Mouse (Mus musculus) hindbrain, embryonic 13.5 days (tissue): Measurements from ENCODE around the gene Ammecr1. TPM values are rescaled to one million over a fixed set of nuclear protein-coding genes. Genes with fewer than 3 reads are reported as not detected.

Experiments
- ATAC-seq: fragments of 200-750 bp; cut with Nextera tagmentation; 2 replicates; pipeline ENCODE4 v1.8.0; 2017; ENCODE audit warnings: moderate TSS enrichment; ENCODE audit not compliant: low FRiP score
- H3K27ac ChIP-seq: fragments of 300-500 bp; sonication (generic); 2 replicates; pipeline ENCODE4 v1.5.1; 2015; ENCODE audit warnings: inconsistent platforms, mild to moderate bottlenecking, moderate library complexity
- H3K27me3 ChIP-seq: fragments of 300-500 bp; sonication (generic); 2 replicates; pipeline ENCODE4 v1.6.1; 2015; ENCODE audit warnings: mild to moderate bottlenecking, inconsistent platforms
- H3K36me3 ChIP-seq: fragments of 300-500 bp; sonication (generic); 2 replicates; pipeline ENCODE4 v1.6.1; 2015; ENCODE audit warnings: mild to moderate bottlenecking, inconsistent platforms
- H3K4me1 ChIP-seq: fragments of 300-500 bp; sonication (generic); replicated peaks from 2 replicates; pipeline ENCODE4 v1.6.1; 2015; ENCODE audit warnings: inconsistent platforms
- H3K4me2 ChIP-seq: fragments of 300-500 bp; sonication (generic); 2 replicates; pipeline ENCODE4 v1.6.1; 2015; ENCODE audit warnings: inconsistent platforms, mild to moderate bottlenecking, moderate library complexity
- H3K4me3 ChIP-seq: fragments of 300-500 bp; sonication (generic); 2 replicates; pipeline ENCODE4 v1.5.1; 2015; ENCODE audit warnings: mild to moderate bottlenecking, inconsistent platforms
- H3K9ac ChIP-seq: fragments of 300-500 bp; sonication (generic); 2 replicates; pipeline ENCODE4 v1.6.1; 2015; ENCODE audit warnings: mild to moderate bottlenecking, inconsistent platforms
- H3K9me3 ChIP-seq: fragments of 300-500 bp; sonication (generic); 2 replicates; pipeline ENCODE4 v1.6.1; 2016; ENCODE audit warnings: inconsistent platforms
- WGBS: fragments of 180-500 bp; shearing (Covaris S2); methylation state at CpG from one replicate; pipeline ENCODE4 v1.1.7; 2015; 5-methylcytosine and 5-hydroxymethylcytosine counted together
- polyA plus RNA-seq: library from polyadenylated mRNA; unstranded; fragments of >200 nt; fragmentation: Nextera tagmentation; extraction: Ambion mirVana; gene quantifications from 2 replicates; pipeline ENCODE4 v1.2.1, GENCODE M21; 2015

Ammecr1 gene
- polyA plus RNA-seq, 1 experiment from 2014 or later: 4.9 TPM

DNA sequence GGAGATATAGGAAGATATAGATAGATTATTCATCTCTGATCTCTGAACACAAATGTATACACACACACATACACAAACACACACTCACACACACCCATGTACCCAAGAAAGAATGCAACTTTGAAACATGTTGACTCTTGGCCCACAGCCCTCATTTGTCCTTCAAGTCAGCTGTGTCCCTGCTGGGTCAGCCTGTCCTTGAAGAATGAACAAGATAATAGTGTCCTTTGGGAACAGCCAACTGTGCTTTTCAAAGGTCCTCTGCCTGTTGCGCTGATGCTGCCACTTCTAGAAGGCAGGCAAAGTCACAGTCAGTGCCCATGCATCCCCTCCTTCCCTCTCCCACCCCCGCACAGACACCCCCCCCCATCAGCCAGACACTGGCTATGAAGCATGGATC lies 127.7 kb downstream of the Ammecr1 start:
- H3K4me2 ChIP-seq: no peak overlapping the region
- H3K27ac ChIP-seq: no peak overlapping the region
- no peak overlapping the region for H3K4me3 ChIP-seq
- H3K36me3 ChIP-seq: no peaks in the 10 kb centered on the region
- H3K4me1 ChIP-seq: no peaks in the 10 kb centered on the region
- H3K9me3 ChIP-seq: no peaks in the 10 kb centered on the region
- no peak for ATAC-seq
- 0 out of 2 replicates have a peak, but pooled peaks cover 2% of the 10 kb centered on the region for H3K27me3 ChIP-seq
- H3K9ac ChIP-seq: no peak overlapping the region
- 79% methylated on average over 2 of the region's 2 CpGs for WGBS

DNA sequence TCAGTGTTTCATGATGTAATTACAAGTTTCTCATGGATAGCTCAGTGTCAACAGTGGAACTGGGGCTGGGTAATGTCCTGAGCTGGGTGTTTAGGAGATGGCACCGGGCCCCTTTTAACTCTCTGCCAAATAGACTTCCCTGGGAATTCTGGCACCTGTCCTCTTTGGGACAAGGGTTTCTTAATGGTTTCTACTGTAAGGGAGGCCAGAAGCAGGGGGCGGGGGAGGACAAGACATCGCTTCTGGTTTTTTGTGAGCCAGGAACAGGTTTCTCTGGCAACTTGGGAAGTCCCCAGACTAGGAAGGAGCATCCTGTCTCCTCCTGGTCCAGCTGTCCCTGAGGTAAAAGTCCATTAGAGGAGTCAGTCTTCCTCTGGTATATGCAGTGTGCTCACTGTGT lies 129.2 kb downstream of the Ammecr1 start:
- Histone ChIP-seq H3K27ac (no peak overlapping the region), H3K4me3 (no peak overlapping the region), H3K36me3 (no peaks in the 10 kb centered on the region), H3K4me2 (no peak overlapping the region), H3K9ac (no peak overlapping the region), H3K9me3 (no peaks in the 10 kb centered on the region), H3K27me3 (0 out of 2 replicates have a peak, but pooled peaks cover 2% of the 10 kb centered on the region), H3K4me1 (no peaks in the 10 kb centered on the region)
- no peak for ATAC-seq
- WGBS: 94% methylated on average over 3 of the region's 3 CpGs

DNA sequence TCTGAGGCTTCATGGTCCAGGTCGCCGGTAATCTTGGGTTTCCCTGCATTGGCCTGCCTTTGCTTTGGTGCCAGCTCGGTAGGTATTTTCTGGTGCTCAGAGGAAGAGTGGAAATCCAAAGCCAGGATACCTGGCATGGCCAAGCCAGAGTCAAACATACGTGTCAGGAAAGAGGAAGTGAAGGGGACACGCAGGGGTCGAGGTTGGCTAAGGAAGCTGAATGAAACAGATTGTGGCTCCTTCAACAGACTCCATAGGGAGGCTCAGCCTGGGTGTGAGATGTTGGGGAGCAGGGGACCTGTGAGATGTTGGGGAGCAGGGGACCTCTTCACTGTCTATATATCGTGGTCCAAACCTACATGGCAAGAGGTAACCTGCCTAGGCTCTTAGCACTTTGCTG lies 130.1 kb downstream of the Ammecr1 start:
- no peak overlapping the region for H3K4me2 ChIP-seq
- no peak overlapping the region for H3K27ac ChIP-seq
- H3K4me3 ChIP-seq: no peak overlapping the region
- no peak overlapping the region for H3K9ac ChIP-seq
- H3K36me3 ChIP-seq: no peaks in the 10 kb centered on the region
- 0 out of 2 replicates have a peak, but pooled peaks cover 5% of the 10 kb centered on the region for H3K27me3 ChIP-seq
- no peaks in the 10 kb centered on the region for H3K9me3 ChIP-seq
- H3K4me1 ChIP-seq: no peaks in the 10 kb centered on the region
- no peak for ATAC-seq
- WGBS: 95% methylated on average over 7 of the region's 7 CpGs

DNA sequence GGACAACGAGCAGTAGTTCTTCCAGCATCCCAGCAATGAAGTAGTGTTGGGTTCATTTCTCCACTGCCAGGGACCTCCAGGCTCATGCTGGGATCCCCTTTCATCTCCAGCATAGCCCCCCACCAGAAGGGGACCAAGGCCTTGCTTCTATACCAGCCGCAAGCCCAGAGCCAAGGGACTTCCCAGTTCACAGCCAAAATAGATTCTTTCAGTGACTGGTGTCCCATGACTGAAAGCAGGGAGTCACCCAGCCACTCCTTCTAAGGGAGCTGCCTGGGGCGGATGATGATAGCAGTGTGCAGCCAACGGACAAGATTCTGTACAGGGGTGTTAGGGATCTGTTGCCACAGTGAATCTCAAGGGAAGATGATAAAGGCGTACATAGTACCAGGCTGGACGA lies 131.7 kb downstream of the Ammecr1 start:
- H3K4me2 ChIP-seq: no peak overlapping the region

DNA sequence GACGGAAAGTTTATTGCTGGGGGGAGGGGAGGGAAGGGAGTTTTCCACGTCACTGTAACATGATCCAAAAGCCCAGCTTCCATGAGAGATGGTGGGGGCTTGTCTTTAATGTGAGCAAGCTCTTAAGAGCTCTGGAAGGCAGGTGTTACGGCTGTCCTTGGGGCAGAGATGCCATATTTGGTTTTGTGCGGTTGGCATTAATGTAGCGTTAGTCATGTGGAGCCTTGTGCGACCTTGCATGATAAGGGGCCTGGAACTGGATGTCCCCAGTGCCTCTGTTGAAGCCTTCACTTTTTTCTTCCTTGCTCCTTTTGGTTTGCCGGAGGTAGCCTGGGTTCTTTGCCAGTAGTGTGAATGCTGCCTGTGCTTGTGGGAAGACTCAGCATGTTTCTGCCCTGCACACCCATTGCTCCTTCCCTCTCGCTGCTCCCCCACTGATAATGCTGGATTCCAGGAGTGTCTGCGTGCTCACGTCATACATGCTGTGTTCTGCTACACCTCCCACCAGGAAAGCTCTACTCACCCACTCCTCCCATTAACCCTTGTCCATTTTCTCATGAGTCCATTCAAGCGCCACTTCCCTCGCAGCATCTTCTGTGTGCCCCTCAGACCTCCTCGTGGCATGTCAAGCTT lies 133.2 kb downstream of the Ammecr1 start:
- Histone ChIP-seq H3K9ac (no peak overlapping the region), H3K9me3 (no peaks in the 10 kb centered on the region), H3K4me1 (no peaks in the 10 kb centered on the region), H3K36me3 (no peaks in the 10 kb centered on the region), H3K4me3 (no peak overlapping the region), H3K4me2 (no peak overlapping the region), H3K27me3 (0 out of 2 replicates have a peak, but pooled peaks cover 8% of the 10 kb centered on the region), H3K27ac (no peak overlapping the region)
- 81% methylated on average over 13 of the region's 13 CpGs for WGBS
- ATAC-seq: no peak

More for the DNA sequence above, 131.7 kb downstream of the Ammecr1 start:
- no peaks in the 10 kb centered on the region for H3K36me3 ChIP-seq
- H3K27me3 ChIP-seq: 0 out of 2 replicates have a peak, but pooled peaks cover 8% of the 10 kb centered on the region
- no peaks in the 10 kb centered on the region for H3K9me3 ChIP-seq
- no peak for ATAC-seq
- H3K9ac ChIP-seq: no peak overlapping the region
- H3K27ac ChIP-seq: no peak overlapping the region
- no peak overlapping the region for H3K4me3 ChIP-seq
- WGBS: 93% methylated on average over 6 of the region's 6 CpGs
- no peaks in the 10 kb centered on the region for H3K4me1 ChIP-seq

DNA sequence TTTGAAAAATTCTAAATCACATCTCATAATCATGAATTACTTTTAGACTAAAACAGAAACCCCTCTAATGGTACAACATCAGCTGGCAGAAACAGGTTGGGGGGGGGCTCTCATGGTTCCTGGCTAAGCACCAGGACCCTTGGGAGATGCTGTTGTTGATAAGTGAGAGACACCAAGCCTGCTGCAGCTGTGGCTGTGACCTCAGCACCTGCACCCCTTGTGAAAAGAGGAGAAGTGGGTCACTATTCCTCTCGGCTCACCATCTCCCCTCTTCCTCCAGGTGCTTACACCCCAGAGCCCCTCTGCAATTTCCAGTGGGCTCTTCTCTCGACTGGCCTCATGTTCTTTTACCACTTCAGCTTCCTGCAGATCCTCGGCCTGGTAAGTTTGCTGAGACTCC lies 134.3 kb downstream of the Ammecr1 start:
- no peak for ATAC-seq
- Histone ChIP-seq H3K4me3 (no peak overlapping the region), H3K9me3 (no peaks in the 10 kb centered on the region), H3K9ac (no peak overlapping the region), H3K36me3 (no peaks in the 10 kb centered on the region), H3K4me2 (no peak overlapping the region), H3K27me3 (0 out of 2 replicates have a peak, but pooled peaks cover 8% of the 10 kb centered on the region), H3K4me1 (no peaks in the 10 kb centered on the region), H3K27ac (no peak overlapping the region)
- 61% methylated on average over 3 of the region's 3 CpGs for WGBS

DNA sequence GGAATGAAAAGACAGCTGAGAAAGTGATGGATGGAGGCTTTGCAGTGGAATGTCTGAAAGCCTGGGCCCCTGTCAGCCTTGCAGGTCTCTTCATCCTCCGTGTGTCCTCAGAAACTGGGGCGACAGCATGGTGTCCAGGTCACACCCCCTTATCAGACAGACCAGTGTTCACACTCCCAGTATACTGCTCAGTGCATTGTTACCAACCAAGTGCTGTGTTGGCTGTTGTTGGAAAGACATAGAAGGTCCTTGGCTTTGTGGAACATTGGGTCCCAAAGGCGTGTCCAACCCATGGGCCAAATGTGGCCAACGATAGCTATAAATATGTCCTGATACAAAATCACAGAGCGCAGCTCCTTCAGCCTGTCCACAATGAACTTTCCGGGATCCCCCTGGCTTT lies 136.0 kb downstream of the Ammecr1 start:
- no peak overlapping the region for H3K9ac ChIP-seq
- H3K27ac ChIP-seq: no peak overlapping the region
- no peak overlapping the region for H3K4me3 ChIP-seq
- no peaks in the 10 kb centered on the region for H3K9me3 ChIP-seq
- ATAC-seq: no peak
- H3K4me1 ChIP-seq: no peaks in the 10 kb centered on the region
- 95% methylated on average over 6 of the region's 6 CpGs for WGBS
- no peaks in the 10 kb centered on the region for H3K36me3 ChIP-seq
- 0 out of 2 replicates have a peak, but pooled peaks cover 8% of the 10 kb centered on the region for H3K27me3 ChIP-seq
- H3K4me2 ChIP-seq: no peak overlapping the region

DNA sequence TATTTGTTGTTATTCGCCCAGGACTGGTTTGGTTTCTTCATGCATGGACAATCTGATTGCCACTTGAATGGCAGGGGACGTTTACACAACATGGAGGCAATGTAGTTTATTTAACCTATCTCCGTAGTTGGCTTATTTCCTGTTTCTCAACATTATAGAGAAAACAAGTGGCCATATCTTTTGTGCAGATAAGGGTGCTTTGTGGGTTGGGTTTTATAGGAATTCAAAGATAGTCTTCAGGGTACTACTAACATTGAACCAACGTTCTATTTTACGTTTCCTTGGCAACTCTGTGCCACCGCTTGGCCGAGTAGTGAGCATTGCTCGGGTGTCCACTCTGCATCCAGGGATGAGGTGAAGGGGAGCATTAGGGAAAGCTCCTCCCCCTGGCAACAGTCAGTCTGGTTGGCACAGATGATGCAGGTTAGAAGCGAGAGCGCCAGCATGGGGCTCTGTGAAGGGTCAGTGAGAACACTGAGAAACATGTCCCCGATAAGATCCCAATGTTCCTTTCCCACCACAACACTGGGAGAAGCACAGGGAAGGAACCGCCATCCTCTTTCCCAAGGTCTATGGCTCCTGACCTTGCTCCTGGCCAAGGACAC lies 136.6 kb downstream of the Ammecr1 start:
- Histone ChIP-seq H3K27me3 (0 out of 2 replicates have a peak, but pooled peaks cover 8% of the 10 kb centered on the region), H3K4me2 (no peak overlapping the region), H3K27ac (no peak overlapping the region), H3K4me3 (no peak overlapping the region), H3K4me1 (no peaks in the 10 kb centered on the region), H3K9me3 (no peaks in the 10 kb centered on the region), H3K9ac (no peak overlapping the region), H3K36me3 (no peaks in the 10 kb centered on the region)
- WGBS: 85% methylated on average over 12 of the region's 12 CpGs
- no peak for ATAC-seq

DNA sequence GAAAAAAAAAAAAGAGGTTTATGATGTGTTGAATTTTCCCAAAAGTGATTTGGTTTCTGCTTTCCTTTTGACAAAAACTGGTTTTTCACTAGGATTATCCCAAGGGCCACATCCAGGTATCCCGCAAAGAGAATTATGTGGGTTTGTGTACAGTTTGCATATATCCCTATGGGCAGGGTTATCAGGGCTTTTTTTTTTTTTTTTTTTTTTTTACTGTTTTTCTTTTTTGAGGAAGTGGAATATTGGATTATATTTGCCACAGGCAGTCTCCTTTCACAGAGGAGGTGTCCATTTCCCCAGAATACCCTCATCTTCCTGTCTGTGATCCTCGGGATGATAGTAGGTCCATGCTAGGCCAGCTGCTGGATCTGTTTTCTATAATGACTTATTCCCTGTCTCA lies 137.3 kb downstream of the Ammecr1 start:
- 0 out of 2 replicates have a peak, but pooled peaks cover 5% of the 10 kb centered on the region for H3K27me3 ChIP-seq
- H3K27ac ChIP-seq: no peak overlapping the region
- ATAC-seq: no peak
- 84% methylated on average over 2 of the region's 2 CpGs for WGBS
- no peak overlapping the region for H3K4me3 ChIP-seq
- no peaks in the 10 kb centered on the region for H3K36me3 ChIP-seq
- H3K4me2 ChIP-seq: no peak overlapping the region
- no peaks in the 10 kb centered on the region for H3K4me1 ChIP-seq
- H3K9ac ChIP-seq: no peak overlapping the region
- H3K9me3 ChIP-seq: no peaks in the 10 kb centered on the region

DNA sequence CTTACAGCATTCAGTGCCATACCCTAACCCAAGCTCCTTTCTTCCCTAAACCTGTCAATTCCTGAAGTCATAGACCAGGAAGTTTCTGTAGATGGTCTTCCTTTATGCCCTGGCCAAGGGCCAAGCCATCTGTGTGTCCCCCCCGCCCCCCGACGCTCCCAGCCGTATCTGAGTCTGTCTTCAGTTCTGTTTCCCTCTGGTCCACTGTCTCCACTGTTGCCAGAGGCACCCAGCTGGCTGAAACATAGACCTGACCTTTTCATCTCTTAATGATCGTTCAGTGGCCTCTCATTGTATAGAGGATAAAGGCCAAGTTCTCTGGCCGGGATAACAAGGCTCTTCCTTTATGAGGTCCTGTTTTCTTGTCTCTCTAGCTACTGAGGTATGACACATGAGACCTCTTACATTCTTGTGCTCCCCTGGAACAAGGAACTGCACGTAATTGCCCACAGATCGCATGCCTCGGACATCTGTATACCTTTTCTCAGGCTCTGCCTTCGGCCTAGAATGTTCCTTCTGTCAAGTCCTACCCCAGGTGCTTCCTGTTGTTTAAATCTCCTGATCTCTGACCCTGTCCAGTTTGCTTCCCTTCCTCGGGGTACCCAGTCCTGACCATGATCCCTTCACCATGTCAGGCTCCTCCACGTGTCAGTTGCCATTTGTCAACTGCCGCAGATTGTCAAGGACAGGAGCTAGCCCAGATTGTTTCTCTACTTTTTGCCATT lies 138.2 kb downstream of the Ammecr1 start:
- ATAC-seq: no peak
- no peaks in the 10 kb centered on the region for H3K4me1 ChIP-seq
- H3K4me3 ChIP-seq: no peak overlapping the region
- no peak overlapping the region for H3K9ac ChIP-seq
- no peaks in the 10 kb centered on the region for H3K36me3 ChIP-seq
- H3K27me3 ChIP-seq: 0 out of 2 replicates have a peak, but pooled peaks cover 5% of the 10 kb centered on the region
- no peaks in the 10 kb centered on the region for H3K9me3 ChIP-seq
- no peak overlapping the region for H3K4me2 ChIP-seq
- WGBS: 61% methylated on average over 13 of the region's 13 CpGs
- H3K27ac ChIP-seq: no peak overlapping the region

DNA sequence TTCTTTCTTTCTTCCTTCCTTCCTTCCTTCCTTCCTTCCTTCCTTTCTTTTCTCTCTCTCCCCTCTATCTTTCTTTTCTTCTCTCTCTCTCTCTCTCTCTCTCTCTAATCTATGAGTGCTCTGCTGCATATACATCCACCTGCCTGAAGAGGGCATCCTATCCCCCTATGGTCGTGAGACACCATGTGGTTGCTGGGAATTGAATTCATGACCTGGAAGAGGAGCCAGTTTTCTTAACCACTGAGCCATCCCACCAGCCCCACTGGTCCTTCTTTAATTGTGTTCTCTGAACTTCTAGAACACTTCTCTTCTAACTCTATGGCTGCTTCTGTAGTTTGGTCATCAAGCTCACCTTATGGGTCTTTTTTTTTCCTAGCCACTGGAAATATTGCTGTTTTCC lies 138.9 kb downstream of the Ammecr1 start:
- no peak for ATAC-seq
- WGBS: 39% methylated on average over 1 of the region's 1 CpGs
- H3K36me3 ChIP-seq: no peaks in the 10 kb centered on the region

DNA sequence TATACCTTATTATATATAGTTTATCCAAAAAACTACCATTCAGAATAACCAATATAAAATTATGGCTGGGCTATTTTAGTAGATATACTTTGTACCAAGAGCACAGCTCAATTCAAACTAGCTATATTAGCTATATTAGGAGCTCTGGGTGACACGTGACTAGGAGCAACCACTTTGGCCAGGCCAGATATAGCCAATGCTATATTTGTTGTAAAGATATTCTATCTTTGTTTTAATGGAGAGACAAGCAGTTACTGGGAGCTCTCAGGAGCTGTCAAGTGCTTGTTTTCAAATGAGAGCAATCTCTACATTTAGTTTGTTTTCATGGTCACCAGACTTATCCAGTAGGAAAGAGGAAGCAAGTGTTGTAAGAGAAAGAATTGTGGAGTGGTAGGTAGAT lies 141.2 kb downstream of the Ammecr1 start:
- H3K4me3 ChIP-seq: no peak overlapping the region
- WGBS: 71% methylated on average over 1 of the region's 1 CpGs

More for the DNA sequence above, 138.9 kb downstream of the Ammecr1 start:
- Histone ChIP-seq H3K27ac (no peak overlapping the region), H3K4me1 (no peaks in the 10 kb centered on the region), H3K9ac (no peak overlapping the region), H3K27me3 (0 out of 2 replicates have a peak, but pooled peaks cover 5% of the 10 kb centered on the region), H3K9me3 (no peaks in the 10 kb centered on the region), H3K4me2 (no peak overlapping the region), H3K4me3 (no peak overlapping the region)

More for the DNA sequence above, 141.2 kb downstream of the Ammecr1 start:
- ATAC-seq: no peak
- no peak overlapping the region for H3K4me2 ChIP-seq
- no peaks in the 10 kb centered on the region for H3K36me3 ChIP-seq
- no peaks in the 10 kb centered on the region for H3K9me3 ChIP-seq
- no peak overlapping the region for H3K9ac ChIP-seq
- H3K27me3 ChIP-seq: no peaks in the 10 kb centered on the region
- no peak overlapping the region for H3K27ac ChIP-seq
- H3K4me1 ChIP-seq: no peaks in the 10 kb centered on the region
